Mouse (Mus musculus) liver, embryonic 14.5 days (tissue): ENCODE measurements at regions not wholly inside any gene's neighbourhood (a gene's known extent, or its start where the extent isn't known, plus 50 kb on each side); places are given as distances from the start of the nearest gene placed in this dataset.

Experiments
- ATAC-seq: fragments of 200-750 bp; cut with Nextera tagmentation; 2 replicates; pipeline ENCODE4 v1.8.0; 2017; ENCODE audit warnings: moderate number of reproducible peaks, mild to moderate bottlenecking, moderate library complexity; ENCODE audit not compliant: insufficient read depth
- DNase-seq, 3 experiments: peaks; one replicate each; pipeline ENCODE4 v3.0.0-alpha.2; 2012 to 2013; ENCODE audit warnings: low read depth in 3 of 3, low spot score in 3 of 3
- H3K27ac ChIP-seq: fragments of 300-500 bp; sonication (generic); 2 replicates; pipeline ENCODE4 v1.5.1; 2014; ENCODE audit warnings: moderate library complexity, mild to moderate bottlenecking, control low read depth, inconsistent platforms
- H3K27me3 ChIP-seq: fragments of 300-500 bp; sonication (generic); 2 replicates; pipeline ENCODE4 v1.6.1; 2014; ENCODE audit warnings: mild to moderate bottlenecking, low read length, moderate library complexity; ENCODE audit not compliant: control insufficient read depth, insufficient read depth
- H3K36me3 ChIP-seq: fragments of 300-500 bp; sonication (generic); replicated peaks from 2 replicates; pipeline ENCODE4 v1.6.1; 2014; ENCODE audit warnings: low read depth; ENCODE audit not compliant: control insufficient read depth, insufficient read depth
- H3K4me1 ChIP-seq, 2 experiments: fragments of 200-500 bp in 1 of 2; fragments of 300-500 bp in 1 of 2; sonication (generic) in 1 of 2; replicated peaks; 2 replicates each; pipeline ENCODE4 v1.6.1; 2012 to 2014; ENCODE audit warnings: antibody characterized with exemption in 1 of 2, inconsistent platforms in 1 of 2, low read length in 1 of 2; ENCODE audit not compliant: control insufficient read depth in 2 of 2, insufficient read depth in 2 of 2
- H3K4me2 ChIP-seq: fragments of 300-500 bp; sonication (generic); 2 replicates; pipeline ENCODE4 v1.6.1; 2014; ENCODE audit warnings: low read depth, mild to moderate bottlenecking, control low read depth, moderate library complexity
- H3K4me3 ChIP-seq, 2 experiments: fragments of 200-500 bp in 1 of 2; fragments of 300-500 bp in 1 of 2; sonication (generic) in 1 of 2; 2 replicates each; pipeline ENCODE4 v1.5.1; 2012 to 2014; ENCODE audit warnings: low read depth in 2 of 2, low read length in 2 of 2, mild to moderate bottlenecking in 2 of 2, control low read depth in 1 of 2, inconsistent platforms in 1 of 2, moderate library complexity in 1 of 2; ENCODE audit not compliant: insufficient read depth in 1 of 2
- H3K9ac ChIP-seq: fragments of 300-500 bp; sonication (generic); replicated peaks from 2 replicates; pipeline ENCODE4 v1.6.1; 2014; ENCODE audit warnings: mild to moderate bottlenecking, control low read depth, moderate library complexity
- H3K9me3 ChIP-seq: fragments of 300-500 bp; sonication (generic); 2 replicates; pipeline ENCODE4 v1.6.1; 2016; ENCODE audit warnings: low read length, mixed read lengths; ENCODE audit not compliant: control insufficient read depth
- CTCF ChIP-seq: IDR thresholded peaks from 2 replicates; pipeline ENCODE4 v1.5.1; 2016; ENCODE audit warnings: antibody characterized with exemption, low read depth, control low read depth
- EP300 ChIP-seq: IDR thresholded peaks from 2 replicates; pipeline ENCODE4 v1.6.1; 2016; ENCODE audit warnings: antibody characterized with exemption, low read depth
- WGBS: fragments of 180-500 bp; shearing (Covaris S2); extraction: QIAGEN DNeasy Blood & Tissue Kit; methylation state at CpG from one replicate; pipeline ENCODE4 v1.1.7; 2014; ENCODE audit not compliant: insufficient replicate concordance; 5-methylcytosine and 5-hydroxymethylcytosine counted together

DNA sequence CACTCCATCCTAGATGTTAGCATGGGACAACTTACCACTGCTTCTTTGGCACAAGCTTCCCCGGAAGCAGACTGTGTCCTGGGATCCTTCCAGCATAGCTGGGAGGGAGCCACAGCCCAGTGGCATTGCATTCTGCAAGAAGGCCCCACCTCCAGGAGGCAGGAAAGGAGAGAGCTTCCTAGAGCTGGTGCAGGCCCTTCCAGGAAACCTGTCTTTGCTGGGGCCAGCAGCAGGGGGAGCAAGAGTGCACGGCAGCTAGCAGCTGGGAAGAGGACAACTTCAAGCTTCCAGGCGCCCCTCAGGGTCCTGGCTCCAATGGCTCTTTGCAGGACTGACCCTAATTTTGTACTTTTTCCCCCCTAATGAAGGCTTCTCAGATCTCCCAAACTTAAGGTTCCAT is 115.4 kb upstream of the Sorcs3 start:
- no peaks in the 10 kb centered on the region for H3K9me3 ChIP-seq
- H3K36me3 ChIP-seq = no peaks in the 10 kb centered on the region
- 26% methylated on average over 3 of the region's 3 CpGs for WGBS
- H3K27me3 ChIP-seq = no peaks in the 10 kb centered on the region
- no peak for DNase-seq
- no peaks in the 10 kb centered on the region for H3K4me1 ChIP-seq
- no peak overlapping the region for H3K27ac ChIP-seq
- no peak overlapping the region for H3K4me3 ChIP-seq
- no peak overlapping the region for H3K4me2 ChIP-seq
- no peak overlapping the region for H3K9ac ChIP-seq
- ATAC-seq = no peak
- TF ChIP-seq EP300 (no peak), CTCF (peak; percentile 59)

DNA sequence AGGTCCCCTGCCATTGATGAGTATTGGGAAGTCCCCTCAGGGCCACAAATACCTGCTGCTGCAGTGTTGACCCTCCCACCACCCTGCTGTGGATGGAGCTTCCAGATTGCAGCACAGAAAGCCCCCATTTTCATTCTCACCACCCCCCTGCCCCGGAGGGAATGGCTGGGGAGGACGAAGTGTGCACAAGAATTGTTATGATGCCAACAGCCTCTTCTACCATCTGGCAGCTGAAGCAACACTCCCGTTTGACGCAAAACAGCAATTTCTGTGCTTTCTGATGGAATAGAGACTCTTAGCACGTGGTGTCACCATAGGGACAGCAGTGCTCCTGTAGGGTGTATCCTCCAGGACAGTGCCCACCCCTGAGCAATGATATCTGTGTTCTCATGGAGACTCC is 108.5 kb upstream of the Sorcs3 start:
- WGBS = 53% methylated on average over 5 of the region's 5 CpGs
- ATAC-seq (no peak), DNase-seq (no peak)
- Histone ChIP-seq H3K4me3 (no peak overlapping the region), H3K4me2 (no peak overlapping the region), H3K36me3 (no peaks in the 10 kb centered on the region), H3K27ac (no peak overlapping the region), H3K4me1 (no peaks in the 10 kb centered on the region), H3K9ac (no peak overlapping the region), H3K27me3 (no peaks in the 10 kb centered on the region), H3K9me3 (no peaks in the 10 kb centered on the region)
- TF ChIP-seq CTCF (no peak), EP300 (no peak)

DNA sequence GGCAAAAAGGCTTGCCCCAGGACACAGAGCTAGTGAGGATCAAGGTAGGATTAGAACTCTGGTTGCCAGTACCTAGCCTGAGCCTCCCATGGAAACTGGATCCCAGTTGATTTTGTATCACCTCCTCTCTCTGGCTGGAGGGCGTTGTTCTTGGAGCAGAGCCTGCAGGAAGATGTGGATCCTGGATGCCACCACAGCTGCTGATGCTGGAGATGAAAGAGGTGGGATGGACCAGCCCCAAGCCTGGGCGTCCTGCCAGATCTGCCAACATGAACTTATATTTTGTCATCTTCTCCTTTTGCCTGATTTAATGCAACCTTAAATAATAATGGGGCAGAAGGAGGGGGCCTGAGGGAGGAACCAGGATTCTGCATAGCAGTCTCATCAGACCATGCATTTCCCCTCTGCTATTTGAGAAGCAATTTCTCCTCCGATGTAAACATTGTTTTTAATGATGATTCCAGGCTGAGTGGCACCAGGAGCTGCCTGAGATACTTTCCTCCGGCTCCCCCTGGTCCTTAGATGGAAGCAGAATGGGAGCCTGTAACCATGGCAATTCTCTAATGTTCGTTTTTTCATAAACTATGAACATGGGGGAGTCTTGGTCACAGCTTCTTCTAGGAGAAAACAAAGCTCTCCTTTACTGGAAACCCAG is 107.8 kb upstream of the Sorcs3 start:
- Histone ChIP-seq H3K4me3 (no peak overlapping the region), H3K27ac (no peak overlapping the region), H3K36me3 (no peaks in the 10 kb centered on the region), H3K27me3 (no peaks in the 10 kb centered on the region), H3K9me3 (no peaks in the 10 kb centered on the region), H3K4me1 (no peaks in the 10 kb centered on the region), H3K4me2 (no peak overlapping the region), H3K9ac (no peak overlapping the region)
- ATAC-seq (no peak), DNase-seq (no peak)
- 43% methylated on average over 5 of the region's 5 CpGs for WGBS
- TF ChIP-seq CTCF (no peak), EP300 (no peak)

DNA sequence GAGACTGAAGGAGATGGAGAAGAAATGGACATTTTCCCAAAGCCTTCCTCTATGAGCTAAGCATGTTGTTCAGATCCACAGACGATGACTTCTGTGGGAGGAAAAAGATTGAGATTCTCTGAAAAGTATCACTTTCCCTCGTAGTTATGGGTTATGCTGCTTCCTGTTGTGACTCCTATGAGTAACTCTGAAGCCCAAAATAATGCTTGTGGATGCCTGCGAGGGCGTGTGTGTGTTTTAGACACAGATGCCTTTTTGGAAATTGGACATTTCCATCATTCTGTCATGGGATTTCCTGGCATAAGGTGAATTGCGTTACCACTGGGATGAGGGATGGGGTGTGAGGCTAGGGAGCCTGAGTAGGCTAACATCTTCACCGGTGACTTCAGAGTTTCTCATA is 104.8 kb upstream of the Sorcs3 start:
- no peak overlapping the region for H3K4me2 ChIP-seq
- WGBS = 65% methylated on average over 6 of the region's 6 CpGs

DNA sequence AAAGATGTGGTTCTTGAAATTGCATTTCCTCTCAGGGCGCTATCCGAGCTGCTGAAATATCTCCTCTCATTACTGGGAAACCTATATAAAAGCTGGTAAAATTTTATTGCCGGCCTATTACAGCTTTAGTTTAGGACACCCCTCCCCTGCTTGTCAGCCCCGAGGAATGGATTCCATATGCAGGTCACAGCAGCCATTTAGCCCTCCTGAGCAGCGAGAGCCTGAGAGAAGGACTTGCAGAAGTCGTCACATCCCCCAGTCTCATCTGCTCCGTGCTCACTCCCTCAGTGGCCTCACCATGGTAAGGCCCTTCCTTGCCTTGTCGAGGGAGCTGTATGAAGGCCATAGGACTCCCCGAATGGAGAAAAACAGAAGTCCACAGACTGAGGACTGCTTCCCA is 90.7 kb upstream of the Sorcs3 start:
- WGBS = 37% methylated on average over 9 of the region's 9 CpGs
- TF ChIP-seq EP300 (no peak), CTCF (no peak)
- no peak for DNase-seq
- no peaks in the 10 kb centered on the region for H3K4me1 ChIP-seq
- H3K4me3 ChIP-seq = no peak overlapping the region
- H3K27ac ChIP-seq = no peak overlapping the region
- no peaks in the 10 kb centered on the region for H3K27me3 ChIP-seq
- no peaks in the 10 kb centered on the region for H3K36me3 ChIP-seq
- no peak overlapping the region for H3K4me2 ChIP-seq
- no peak overlapping the region for H3K9ac ChIP-seq
- ATAC-seq = no peak
- H3K9me3 ChIP-seq = no peaks in the 10 kb centered on the region

More for the DNA sequence above, 104.8 kb upstream of the Sorcs3 start:
- Histone ChIP-seq H3K27me3 (no peaks in the 10 kb centered on the region), H3K4me3 (no peak overlapping the region), H3K9ac (no peak overlapping the region), H3K36me3 (no peaks in the 10 kb centered on the region), H3K4me1 (no peaks in the 10 kb centered on the region), H3K9me3 (no peaks in the 10 kb centered on the region), H3K27ac (no peak overlapping the region)
- ATAC-seq (no peak), DNase-seq (no peak)
- TF ChIP-seq EP300 = no peak
- TF ChIP-seq CTCF = no peak
